ENCODE assay signal across 8 mouse cellular contexts in genomic region chr15:8444890-8445597, GRCm38 (mm10). TPM values are rescaled to one million over a fixed set of nuclear protein-coding genes. Genes with fewer than 3 reads are reported as not detected.
A peak's percentile ranks its signal among the peaks of the same experiment; 100 is the strongest.
DNase-seq lines count a peak whose midpoint lies in the region; ATAC-seq and TF ChIP-seq lines count a peak whose summit lies in the region.

No protein-coding gene starts in this region.

- no peaks in the 10 kb centered on the region for H3K36me3 ChIP-seq in CH12.LX (replicated peaks in 1 of 2; ENCODE audit: control insufficient read depth in 1 of 2, insufficient read depth in 1 of 2, low read length in 1 of 2)
- H3K36me3 ChIP-seq in heart, embryonic 14.5 days (ENCODE audit: control insufficient read depth, insufficient read depth, low read length), result no peaks in the 10 kb centered on the region
- H3K36me3 ChIP-seq in liver, embryonic 15.5 days (replicated peaks), result no peaks in the 10 kb centered on the region
- H3K36me3 ChIP-seq in neural tube, embryonic 11.5 days (ENCODE audit: control insufficient read depth, insufficient read depth, low read length), result no peaks in the 10 kb centered on the region
- no peaks in the 10 kb centered on the region for H3K36me3 ChIP-seq in stomach, embryonic 16.5 days (ENCODE audit: control insufficient read depth, insufficient read depth, low read length)

- H3K4me3 ChIP-seq in CH12.LX (replicated peaks in 1 of 3; ENCODE audit: low read depth in 2 of 3, low read length in 2 of 3, poor library complexity in 1 of 3), result peak overlapping the region; percentile 65 to 79 (median 75)
- peak overlapping the region; percentile 65 to 97 for H3K4me3 ChIP-seq in heart, embryonic 14.5 days (ENCODE audit: control insufficient read depth in 1 of 2, insufficient read depth in 1 of 2, low read depth in 1 of 2, low read length in 2 of 2)
- peak overlapping the region; percentile 96 for H3K4me3 ChIP-seq in liver, embryonic 15.5 days (replicated peaks)
- peak overlapping the region; percentile 95 for H3K4me3 ChIP-seq in neural tube, embryonic 11.5 days (ENCODE audit: low read depth, low read length)
- H3K4me3 ChIP-seq in stomach, embryonic 16.5 days (replicated peaks; ENCODE audit: low read length), result peak overlapping the region; percentile 80

- ATAC-seq in heart, embryonic 14.5 days (ENCODE audit: insufficient number of reproducible peaks, insufficient read depth, low FRiP score, low read depth), result peak; percentile 60; the same call in 1 of the 2 replicates
- peak; percentile 68 for ATAC-seq in liver, embryonic 15.5 days (ENCODE audit: insufficient read depth)
- ATAC-seq in neural tube, embryonic 11.5 days (ENCODE audit: insufficient read depth, low FRiP score, low TSS enrichment), result peak; percentile 66
- peak; percentile 76; the same call in 1 of the 2 replicates for ATAC-seq in stomach, embryonic 16.5 days (ENCODE audit: insufficient read depth, low FRiP score)

- peak in 1 of 2 experiments; percentile 78; a peak in 3 of 4 replicates for TF ChIP-seq CTCF in CH12.LX (conservative IDR thresholded peaks at IDR 0.05 in 1 of 2, IDR thresholded peaks at IDR 0.05 in 1 of 2; ENCODE audit: low read depth in 2 of 2, low read length in 2 of 2)

- no peak for TF ChIP-seq EP300 in CH12.LX (IDR thresholded peaks at IDR 0.05; ENCODE audit: low read length)

- H3K27ac ChIP-seq in CH12.LX (ENCODE audit: insufficient read depth, low read depth), result peak overlapping the region; percentile 78
- peak overlapping the region; percentile 93 to 99 for H3K27ac ChIP-seq in heart, embryonic 14.5 days (replicated peaks in 1 of 2; ENCODE audit: control insufficient read depth in 1 of 2, insufficient read depth in 1 of 2, low read depth in 2 of 2, low read length in 2 of 2)
- H3K27ac ChIP-seq in liver, embryonic 15.5 days (replicated peaks), result peak overlapping the region; percentile 98
- H3K27ac ChIP-seq in neural tube, embryonic 11.5 days (ENCODE audit: low read depth, low read length), result peak overlapping the region; percentile 98
- peak overlapping the region; percentile 98 for H3K27ac ChIP-seq in stomach, embryonic 16.5 days (ENCODE audit: low read length)

- peak overlapping the region; percentile 97 for H3K9ac ChIP-seq in CH12.LX (ENCODE audit: insufficient read depth, low read depth)
- peak overlapping the region; percentile 99 for H3K9ac ChIP-seq in heart, embryonic 14.5 days (ENCODE audit: low read length)
- peak overlapping the region; percentile 98 for H3K9ac ChIP-seq in liver, embryonic 15.5 days
- H3K9ac ChIP-seq in neural tube, embryonic 11.5 days (ENCODE audit: low read length), result peak overlapping the region; percentile 98
- peak overlapping the region; percentile 94 for H3K9ac ChIP-seq in stomach, embryonic 16.5 days (ENCODE audit: low read length)

- in situ Hi-C loops in CH12.LX (cut with MboI; ENCODE audit: low pct_ligation_motif_present, low pct_unique_long_range_greater_than_20kb, low sequenced_read_pairs), result loop anchor here (10.0 kb wide), 3 partner anchors 60 to 170 kb away; no protein-coding TSS in a partner anchor

- peak; percentile 89 for DNase-seq in CH12.LX (ENCODE audit: extremely low read depth)
- peak; percentile 82 for DNase-seq in c-Kit-negative CD71-positive TER-119-positive erythroid progenitor cells, embryonic 14.5 days (ENCODE audit: low read depth, low spot score)
- peak; percentile 77 for DNase-seq in fibroblast of lung, adult 2 months (ENCODE audit: low read depth)
- DNase-seq in kidney, postnatal 14 days, result peak; percentile 88
- DNase-seq in neural tube, embryonic 11.5 days (ENCODE audit: low spot score), result peak; percentile 86

- H3K4me1 ChIP-seq in CH12.LX (ENCODE audit: control insufficient read depth in 1 of 2, insufficient read depth in 2 of 2), result peaks cover 3 to 15% of the 10 kb centered on the region in 2 experiments; a peak in 3 of 4 replicates
- H3K4me1 ChIP-seq in heart, embryonic 14.5 days (ENCODE audit: control insufficient read depth in 2 of 2, insufficient read depth in 2 of 2, low read length in 2 of 2), result peaks cover 0 to 16% of the 10 kb centered on the region in 2 experiments; a peak in 3 of 4 replicates
- peaks cover 27% of the 10 kb centered on the region for H3K4me1 ChIP-seq in liver, embryonic 15.5 days (replicated peaks)
- peaks cover 7% of the 10 kb centered on the region; the same call in 1 of the 2 replicates for H3K4me1 ChIP-seq in neural tube, embryonic 11.5 days (ENCODE audit: control insufficient read depth, insufficient read depth, low read length)
- H3K4me1 ChIP-seq in stomach, embryonic 16.5 days (ENCODE audit: control insufficient read depth, insufficient read depth, low read length), result peaks cover 9% of the 10 kb centered on the region

- TF ChIP-seq POLR2A in CH12.LX (IDR thresholded peaks at IDR 0.05; ENCODE audit: low read depth, low read length), result no peak; the same call in 1 of the 2 replicates

- H3K9me3 ChIP-seq in CH12.LX (replicated peaks; ENCODE audit: low read length), result no peaks in the 10 kb centered on the region
- no peaks in the 10 kb centered on the region for H3K9me3 ChIP-seq in heart, embryonic 14.5 days (ENCODE audit: control insufficient read depth, low read length)
- no peaks in the 10 kb centered on the region for H3K9me3 ChIP-seq in liver, embryonic 15.5 days (replicated peaks)
- no peaks in the 10 kb centered on the region for H3K9me3 ChIP-seq in neural tube, embryonic 11.5 days (ENCODE audit: control insufficient read depth, low read length)
- no peaks in the 10 kb centered on the region for H3K9me3 ChIP-seq in stomach, embryonic 16.5 days (replicated peaks; ENCODE audit: control insufficient read depth, low read length)

- dilution Hi-C loops in CH12.LX (cut with MboI; ENCODE audit: extremely low pct_ligation_motif_present, extremely low pct_unique_long_range_greater_than_20kb, low sequenced_read_pairs), result no loop called here

- no peaks in the 10 kb centered on the region for H3K27me3 ChIP-seq in CH12.LX (replicated peaks)
- no peaks in the 10 kb centered on the region for H3K27me3 ChIP-seq in heart, embryonic 14.5 days (ENCODE audit: control insufficient read depth, insufficient read depth, low read length)
- H3K27me3 ChIP-seq in liver, embryonic 15.5 days, result no peaks in the 10 kb centered on the region
- H3K27me3 ChIP-seq in neural tube, embryonic 11.5 days (ENCODE audit: control insufficient read depth, insufficient read depth, low read length), result no peaks in the 10 kb centered on the region
- H3K27me3 ChIP-seq in stomach, embryonic 16.5 days (ENCODE audit: control insufficient read depth, insufficient read depth, low read length), result no peaks in the 10 kb centered on the region

- peaks cover 38% of the 10 kb centered on the region for H3K79me2 ChIP-seq in CH12.LX (replicated peaks; ENCODE audit: control insufficient read depth, extremely low read depth, insufficient read depth, poor library complexity, severe bottlenecking)

- peak overlapping the region; percentile 54 for H3K4me2 ChIP-seq in CH12.LX (ENCODE audit: insufficient read depth, low read depth, poor library complexity, severe bottlenecking)
- peak overlapping the region; percentile 90 for H3K4me2 ChIP-seq in heart, embryonic 14.5 days (ENCODE audit: low read length)
- H3K4me2 ChIP-seq in liver, embryonic 15.5 days, result peak overlapping the region; percentile 94
- peak overlapping the region; percentile 82 for H3K4me2 ChIP-seq in neural tube, embryonic 11.5 days (ENCODE audit: low read depth)
- peak overlapping the region; percentile 97 for H3K4me2 ChIP-seq in stomach, embryonic 16.5 days (ENCODE audit: low read depth, low read length)

- peak; percentile 36 for TF ChIP-seq RAD21 in CH12.LX (IDR thresholded peaks at IDR 0.05; ENCODE audit: low read depth, low read length)

- WGBS in heart, embryonic 14.5 days, result under 1% methylated on average over 55 of the region's 57 CpGs
- under 1% methylated on average over 56 of the region's 57 CpGs for WGBS in liver, embryonic 15.5 days (ENCODE audit: insufficient replicate concordance)
- under 1% methylated on average over 49 of the region's 57 CpGs for WGBS in neural tube, embryonic 11.5 days
- 0% methylated on average over 57 of the region's 57 CpGs for WGBS in stomach, embryonic 16.5 days

TF ChIP-seq in CH12.LX, 34 proteins besides CTCF, POLR2A, EP300 and RAD21:
- TF ChIP-seq PAX5 (IDR thresholded peaks at IDR 0.05; ENCODE audit: low read length) (no peak), BHLHE40 (IDR thresholded peaks at IDR 0.05; ENCODE audit: low read depth, low read length) (0 out of 2 replicates have a peak, but pooled peaks have one; percentile 25), USF2 (conservative IDR thresholded peaks at IDR 0.05; ENCODE audit: low read depth, low read length) (no peak), MXI1 (IDR thresholded peaks at IDR 0.05; ENCODE audit: low read depth, low read length) (no peak), MEF2A (IDR thresholded peaks at IDR 0.05; ENCODE audit: borderline replicate concordance, low read depth, low read length) (no peak), NRF1 (IDR thresholded peaks at IDR 0.05; ENCODE audit: low read depth, low read length) (peak; percentile 58), NELFE (IDR thresholded peaks at IDR 0.05; ENCODE audit: low read depth, low read length) (no peak), UBTF (IDR thresholded peaks at IDR 0.05; ENCODE audit: low read depth, low read length) (peak; percentile 43; the same call in 1 of the 2 replicates), MAZ (IDR thresholded peaks at IDR 0.05; ENCODE audit: low read depth, low read length) (no peak), CHD1 (IDR thresholded peaks at IDR 0.05; ENCODE audit: low read depth, low read length) (peak; percentile 83; the same call in 1 of the 2 replicates), E2F4 (IDR thresholded peaks at IDR 0.05; ENCODE audit: insufficient replicate concordance, low read depth, low read length) (no peak), TBP (conservative IDR thresholded peaks at IDR 0.05; ENCODE audit: low read depth, low read length) (0 out of 2 replicates have a peak, but pooled peaks have one; percentile 31), SMC3 (IDR thresholded peaks at IDR 0.05; ENCODE audit: low read depth, low read length) (peak; percentile 23; the same call in 1 of the 2 replicates), HCFC1 (IDR thresholded peaks at IDR 0.05; ENCODE audit: low read depth, low read length) (peak; percentile 50), IRF4 (IDR thresholded peaks at IDR 0.05; ENCODE audit: low read depth, low read length) (peak; percentile 21; the same call in 1 of the 2 replicates), ZNF384 (IDR thresholded peaks at IDR 0.05; ENCODE audit: low read depth, low read length) (peak; percentile 98)

RNA-seq across cellular contexts. Expression of gene Nipbl, which starts 0.8 kb away (rescaled TPM):
- total RNA-seq in CH12.LX (2012; rRNA removed) (18.7 and 19.8 TPM in 2 replicates), CH12.LX (2014; rRNA removed) (16.2 and 16.3 TPM in 2 replicates)
- polyA plus RNA-seq in CH12.LX (2012; ENCODE audit: insufficient read length, low read depth), result 26.6 and 30.8 TPM in 2 replicates
- polyA plus RNA-seq in heart, embryonic 14.5 days (2014; fragmentation: Nextera tagmentation; extraction: Ambion mirVana), result 14.3 and 15.6 TPM in 2 replicates
- polyA plus RNA-seq in liver, embryonic 15.5 days (2015; fragmentation: Nextera tagmentation; extraction: Ambion mirVana), result 6.1 and 6.3 TPM in 2 replicates
- polyA plus RNA-seq in neural tube, embryonic 11.5 days (2014; fragmentation: Nextera tagmentation; extraction: Ambion mirVana), result 24.1 and 24.3 TPM in 2 replicates
- polyA plus RNA-seq in stomach, embryonic 16.5 days (2015; fragmentation: Nextera tagmentation; extraction: Ambion mirVana), result 14.4 and 15.7 TPM in 2 replicates

Comparison
In these comparisons a context has a peak if more than half of its experiments do, and no peak if none do; other contexts are left out.
1. Peak in every context shown above with its lines: DNase-seq, ATAC-seq, H3K4me3 ChIP-seq and H3K27ac ChIP-seq.